Mouse (Mus musculus): ENCODE results near the gene Gls.

The Gls gene

DNA sequence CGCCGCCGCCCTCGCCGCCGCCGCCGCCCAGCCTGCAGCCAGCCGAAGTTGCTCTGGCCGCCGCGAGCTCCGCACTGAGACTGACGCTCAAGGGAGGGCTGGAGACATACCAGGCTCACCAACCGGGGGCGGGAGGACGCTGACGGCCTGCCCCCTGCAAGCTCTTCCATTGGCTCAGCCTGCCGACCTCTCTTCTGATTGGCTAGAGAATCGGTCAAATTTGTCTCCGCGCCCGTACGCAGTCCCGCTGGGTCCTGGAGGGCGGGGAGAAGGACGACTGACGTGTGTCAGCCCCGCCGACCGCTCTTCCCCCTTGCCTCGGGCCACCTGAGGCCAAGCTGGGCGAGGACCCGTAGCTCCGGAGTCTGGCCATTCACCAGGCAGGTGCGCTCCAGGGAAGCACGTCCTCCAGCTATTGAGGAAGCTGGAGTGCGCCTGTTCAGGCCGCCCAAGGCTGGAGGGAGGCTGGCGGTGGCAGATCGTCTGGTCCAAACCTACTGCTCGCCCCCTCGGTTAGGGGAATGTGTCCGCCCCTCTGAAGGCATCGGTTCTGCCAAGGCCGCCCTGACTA, at the start of gene Gls:
TSS of gene Gls (minus strand) at position 90 of the 571 bp plus-strand sequence.
- peak; percentile 97 for DNase-seq (ENCODE audit: low read depth)

DNA sequence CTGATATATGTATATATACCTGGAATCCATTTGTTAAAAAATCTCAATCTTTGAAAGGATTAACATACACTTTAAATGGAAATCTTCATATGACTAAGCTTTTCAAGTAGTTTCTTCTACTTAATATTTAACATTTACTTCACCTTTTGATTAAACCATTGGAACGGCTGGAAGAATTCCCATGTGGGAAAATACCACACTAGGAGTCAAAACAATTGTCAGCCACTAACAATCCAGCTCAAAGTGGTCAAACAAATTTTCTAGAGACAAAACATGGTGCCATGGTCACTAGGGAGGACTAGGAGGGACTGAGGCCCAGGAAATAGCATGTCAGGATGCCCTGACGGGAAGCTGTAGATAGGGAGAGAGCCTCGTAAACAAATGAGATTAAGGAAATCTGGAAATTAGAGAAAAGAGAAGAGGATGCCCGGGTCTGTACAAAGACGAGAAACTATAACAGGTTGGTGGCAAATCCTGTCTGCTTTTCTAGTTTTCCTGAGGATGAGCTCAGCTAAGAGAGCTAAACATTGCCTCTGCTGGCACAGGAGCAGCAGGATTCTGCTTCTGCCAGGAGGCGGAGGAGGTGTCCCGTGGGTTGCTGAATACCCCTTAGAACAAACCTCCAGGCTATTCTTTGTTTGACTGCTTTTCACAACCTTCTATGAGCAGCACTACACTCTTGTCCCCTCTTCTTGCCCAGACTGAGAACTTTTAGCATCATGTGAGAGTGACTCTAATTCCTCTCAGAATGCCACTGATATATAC, 47.0 kb upstream of the Gls start:
- no peak for DNase-seq (ENCODE audit: low read depth)

DNA sequence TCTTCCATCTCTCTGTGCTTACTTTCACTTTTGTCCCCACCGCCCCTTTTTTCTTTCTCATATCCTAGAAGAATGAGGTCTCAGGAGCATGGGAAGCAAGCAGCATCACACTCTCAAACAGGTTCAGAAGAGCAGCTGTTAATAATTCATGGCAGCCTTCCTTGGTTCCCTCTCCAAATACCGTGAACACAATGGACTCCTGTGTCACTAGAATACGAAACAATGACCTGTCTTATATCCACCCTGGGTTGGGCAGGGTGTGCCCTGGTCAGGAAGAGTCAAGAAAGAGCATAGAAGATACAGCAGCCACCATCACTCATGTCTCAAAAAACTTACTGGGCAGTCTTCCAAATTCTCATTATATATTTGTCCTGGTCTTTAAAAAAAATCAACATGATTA, 46.3 kb upstream of the Gls start:
- no peak for DNase-seq (ENCODE audit: low read depth)

DNA sequence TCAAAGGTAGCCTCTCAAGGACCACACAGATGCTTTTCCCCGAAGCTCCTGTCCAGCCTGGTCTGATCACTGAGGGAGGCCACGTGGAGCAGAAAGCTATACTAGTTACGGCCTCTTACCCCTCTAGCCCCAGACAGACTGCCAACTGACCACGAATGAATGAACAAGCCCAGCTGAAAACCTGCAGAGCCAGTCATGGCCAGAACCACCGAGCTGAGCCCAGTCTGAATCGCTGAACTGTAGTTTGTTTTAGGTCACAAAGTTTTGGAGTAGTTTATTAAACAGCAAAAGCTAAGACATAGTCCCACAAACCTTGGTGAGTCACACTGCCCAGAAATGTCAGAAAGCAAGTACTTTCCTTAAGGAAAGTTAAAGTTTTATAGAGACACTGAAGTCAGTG, 45.0 kb upstream of the Gls start:
- DNase-seq (ENCODE audit: low read depth) = no peak

DNA sequence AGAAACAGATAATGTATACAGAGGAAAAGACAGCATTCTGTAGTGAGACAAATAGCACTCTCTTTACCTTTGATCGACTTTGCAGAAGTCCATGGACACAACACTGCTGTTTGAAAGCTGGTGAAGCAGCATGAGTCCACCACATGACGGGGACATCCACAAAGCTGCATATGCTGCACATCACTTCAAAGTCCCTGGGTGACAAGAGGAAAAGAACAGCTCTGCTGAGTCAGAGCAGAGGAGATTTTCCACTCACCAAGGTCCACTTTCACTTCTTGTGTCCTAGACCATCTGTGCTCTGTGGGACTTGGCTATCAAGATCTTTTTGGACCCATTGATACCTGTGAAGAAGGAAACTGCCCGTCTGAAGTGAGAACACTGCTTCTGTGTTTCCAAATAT, 41.2 kb upstream of the Gls start:
- no peak for DNase-seq (ENCODE audit: low read depth)

DNA sequence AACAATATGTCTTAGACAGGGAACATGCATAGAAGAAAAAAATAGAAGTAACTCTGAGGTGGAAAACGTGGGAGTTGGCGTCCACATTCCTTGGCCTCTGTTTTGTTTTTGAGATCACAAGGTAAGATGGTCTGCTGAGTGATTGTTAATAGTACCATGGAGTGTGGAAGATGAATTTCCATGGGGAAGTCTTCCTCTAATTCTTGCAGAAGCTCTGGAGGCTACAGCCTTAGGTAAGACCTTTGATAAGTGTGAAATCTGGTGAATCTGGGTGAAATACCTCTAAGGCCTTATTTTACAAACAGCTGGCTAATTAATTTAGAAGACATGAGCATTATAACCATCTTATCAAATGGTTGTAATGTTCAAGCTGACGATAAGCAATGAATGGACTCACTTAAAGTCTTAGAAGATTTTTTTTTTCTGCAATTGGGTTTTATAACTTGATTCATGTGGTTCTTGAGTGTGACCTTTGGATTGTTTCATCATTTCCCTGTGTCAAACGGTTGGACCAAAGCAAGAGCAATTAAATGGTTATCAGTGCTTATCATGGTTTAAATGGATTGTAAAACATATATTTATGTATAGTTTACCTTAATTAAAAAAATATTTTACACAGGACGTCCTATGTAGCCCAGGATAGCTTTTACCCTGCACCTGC, 39.1 kb upstream of the Gls start:
- no peak for DNase-seq (ENCODE audit: low read depth)

DNA sequence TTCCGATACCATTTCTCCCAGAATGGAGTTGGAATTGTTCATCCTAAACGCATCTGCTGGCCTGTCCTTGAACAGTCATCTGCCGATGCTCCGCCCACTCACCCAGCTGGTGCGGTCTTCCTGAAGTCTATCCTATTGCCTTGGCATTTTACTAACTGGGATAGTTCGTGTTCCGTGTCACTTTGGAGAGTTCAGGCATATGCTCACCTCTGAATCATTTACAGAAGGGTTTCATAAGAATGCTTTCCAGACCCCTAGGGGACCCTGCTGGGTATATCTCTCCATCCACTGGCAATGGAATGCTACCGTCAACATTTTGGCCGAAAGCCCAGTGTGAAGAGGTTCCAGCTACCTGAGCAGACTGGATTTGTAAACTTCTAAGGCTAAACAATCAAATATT, 37.3 kb upstream of the Gls start:
- no peak for DNase-seq (ENCODE audit: low read depth)

DNA sequence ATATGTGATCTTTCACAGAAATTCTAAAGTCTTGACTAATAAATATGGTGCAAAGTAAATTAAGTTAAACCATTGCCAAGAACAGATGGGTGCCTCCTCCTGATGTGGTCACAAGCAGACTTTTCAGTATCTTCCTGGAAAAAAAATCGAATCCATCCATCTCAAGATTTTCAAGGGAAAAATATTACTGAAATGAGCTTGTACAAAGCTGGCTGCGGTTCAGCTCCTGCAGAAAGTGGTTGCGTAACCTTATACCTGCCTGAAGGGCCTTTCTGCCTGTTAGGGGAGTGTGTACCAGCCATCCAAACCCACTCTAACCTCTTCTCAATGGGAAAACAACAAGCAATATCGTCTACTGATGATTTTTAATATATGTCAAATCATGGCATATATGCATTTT, 36.6 kb upstream of the Gls start:
- DNase-seq (ENCODE audit: low read depth) = no peak

DNA sequence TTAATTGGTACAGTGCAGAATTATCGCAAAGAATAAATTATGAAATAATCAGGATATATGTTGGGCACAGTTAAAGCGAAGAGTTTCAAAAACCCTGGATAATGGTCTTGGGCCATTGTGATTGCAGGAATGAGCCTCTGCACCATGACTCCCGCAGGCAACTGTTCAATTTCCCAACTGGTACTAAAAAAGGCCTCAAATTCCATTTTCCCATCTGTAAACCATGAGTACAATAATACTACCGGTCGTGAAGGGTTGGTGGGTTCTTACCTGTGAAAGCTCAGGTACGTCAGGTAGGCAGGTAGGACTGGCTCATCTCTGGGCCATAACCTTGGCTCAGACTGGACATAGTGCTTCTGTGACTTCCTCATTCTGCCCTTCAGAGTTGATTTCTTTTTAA, 35.0 kb upstream of the Gls start:
- DNase-seq (ENCODE audit: low read depth) = no peak

DNA sequence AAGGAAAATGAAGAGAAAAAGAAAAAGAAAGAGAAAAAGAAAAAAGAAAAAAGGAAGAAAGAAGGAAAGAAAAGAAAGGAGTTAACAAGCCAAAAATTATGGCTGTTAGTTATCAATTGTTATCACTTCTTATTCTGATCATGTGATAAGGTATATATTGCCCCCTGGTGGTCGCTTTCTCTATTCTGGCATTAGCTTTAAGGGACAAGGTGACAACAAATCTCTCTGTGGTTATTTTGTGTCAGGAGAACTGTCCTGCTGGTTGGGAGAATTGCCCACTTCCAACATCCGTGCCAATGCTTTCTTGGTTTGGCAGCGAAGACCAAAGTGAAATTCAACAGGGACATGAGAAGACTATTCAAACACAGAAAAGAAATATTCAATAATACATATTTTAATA, 34.6 kb upstream of the Gls start:
- DNase-seq (ENCODE audit: low read depth) = peak; percentile 83

DNA sequence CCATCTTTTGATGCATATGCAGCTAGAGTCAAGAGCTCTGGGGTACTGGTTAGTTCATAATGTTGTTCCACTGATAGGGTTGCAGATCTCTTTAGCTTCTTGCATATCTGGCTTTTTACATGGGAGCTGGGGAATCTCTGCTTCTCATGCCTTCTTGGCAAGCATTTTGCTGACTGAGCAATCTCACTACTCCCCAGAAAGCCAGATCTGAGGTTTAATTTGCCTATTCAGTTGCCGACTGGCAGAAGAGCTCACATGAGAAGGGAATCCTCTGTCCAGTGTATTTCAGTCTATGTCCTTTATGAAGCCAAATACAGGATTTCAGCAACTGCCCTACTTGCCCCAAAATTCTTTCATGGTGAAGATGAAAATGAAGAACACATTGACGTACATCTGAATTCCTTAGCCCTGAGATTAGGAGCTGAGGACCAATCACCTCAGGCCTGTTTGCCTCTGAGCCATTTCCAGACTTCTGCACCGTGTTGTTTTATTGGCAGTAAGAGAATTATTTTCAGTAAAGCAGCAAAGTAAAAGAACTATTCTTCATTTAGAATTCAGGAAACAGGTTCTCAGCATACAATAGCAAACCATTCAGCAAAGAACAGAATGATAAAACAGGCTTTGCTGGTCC, 33.0 kb upstream of the Gls start:
- no peak for DNase-seq (ENCODE audit: low read depth)

DNA sequence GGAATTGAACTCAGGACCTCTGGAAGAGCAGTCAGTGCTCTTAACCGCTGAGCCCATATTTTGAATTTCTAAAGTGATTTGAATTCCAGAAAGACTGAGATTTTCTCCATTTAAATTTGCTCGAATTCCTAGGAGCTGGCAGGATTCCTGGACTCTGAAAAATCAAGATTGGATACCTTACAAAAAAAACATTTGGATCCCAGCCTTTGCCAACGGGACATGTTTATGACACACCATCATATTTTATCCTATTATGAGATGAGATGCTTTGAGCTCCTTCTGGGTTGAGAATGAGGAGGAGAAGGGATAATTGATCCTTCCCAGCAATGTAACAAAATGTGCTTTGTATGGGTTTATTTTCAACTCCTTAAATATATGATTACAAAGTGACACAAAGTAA, 31.3 kb upstream of the Gls start:
- DNase-seq (ENCODE audit: low read depth) = no peak

DNA sequence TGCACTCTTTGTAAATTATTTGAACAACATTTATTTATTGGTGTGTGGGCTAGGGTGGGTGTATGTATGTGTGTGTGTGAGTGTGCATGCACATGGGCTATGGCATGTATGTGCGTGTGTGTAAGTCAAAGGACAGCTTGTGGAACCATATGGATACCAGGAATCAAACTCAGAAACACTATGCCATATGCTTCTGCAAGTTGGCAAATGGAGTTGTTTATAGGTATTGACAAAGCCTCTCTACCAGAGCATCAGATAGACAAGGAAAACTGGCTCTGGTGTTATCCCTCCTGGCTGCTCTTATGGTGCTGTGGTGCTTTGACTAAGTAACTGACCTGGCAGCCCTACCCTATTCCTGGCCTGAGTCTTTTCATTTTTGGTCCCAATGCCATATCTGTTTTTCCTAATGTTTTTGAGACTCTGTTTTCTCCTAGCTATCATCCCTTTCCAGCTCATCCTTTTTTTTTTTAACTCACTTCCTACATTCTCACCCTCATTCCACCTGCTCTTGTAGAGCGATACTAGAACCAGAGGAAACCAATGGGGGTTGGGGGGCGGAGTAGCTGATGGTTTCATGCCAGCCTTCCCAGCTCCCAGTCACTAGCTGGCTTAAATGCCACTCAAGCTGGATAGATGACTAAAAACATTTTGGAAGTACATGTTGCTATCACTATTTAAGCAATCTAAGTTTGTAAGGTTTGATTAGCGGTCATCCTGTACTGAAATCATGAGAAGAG, 27.5 kb upstream of the Gls start:
- DNase-seq (ENCODE audit: low read depth) = no peak

DNA sequence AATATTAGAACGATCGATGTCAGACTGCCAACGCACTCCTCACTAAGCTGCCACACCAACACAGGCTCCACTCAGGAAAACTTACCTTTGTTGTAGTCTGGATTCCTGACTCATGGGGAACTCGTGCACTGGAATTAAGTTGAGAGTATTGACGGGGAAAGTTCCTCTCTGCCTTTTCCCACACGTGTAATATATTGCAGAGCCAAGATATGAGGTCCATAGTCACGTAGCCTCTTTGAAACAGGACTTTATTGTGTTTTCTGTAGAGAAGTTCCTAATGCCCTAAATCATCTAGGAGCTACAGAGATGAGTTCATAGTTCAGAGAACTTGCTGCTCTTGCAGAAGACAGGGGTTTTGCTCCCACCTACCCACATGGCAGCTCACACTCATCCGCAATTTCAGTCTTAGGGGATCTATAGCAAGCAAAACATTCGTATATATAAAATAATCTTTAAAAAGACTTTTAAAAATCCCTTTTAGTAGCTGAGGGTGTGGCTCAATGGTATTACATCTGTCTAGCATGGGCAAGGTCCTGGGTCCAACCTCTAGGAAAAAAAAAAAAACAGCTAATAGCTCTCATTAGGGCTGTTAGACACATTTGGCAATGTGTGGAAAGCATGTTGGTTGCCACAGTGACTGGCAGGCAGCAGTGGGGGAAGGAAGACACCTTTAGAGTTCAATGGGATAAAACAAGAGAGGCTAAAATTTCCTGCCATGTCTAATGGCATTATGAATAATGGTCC, 25.1 kb upstream of the Gls start:
- no peak for DNase-seq (ENCODE audit: low read depth)

DNA sequence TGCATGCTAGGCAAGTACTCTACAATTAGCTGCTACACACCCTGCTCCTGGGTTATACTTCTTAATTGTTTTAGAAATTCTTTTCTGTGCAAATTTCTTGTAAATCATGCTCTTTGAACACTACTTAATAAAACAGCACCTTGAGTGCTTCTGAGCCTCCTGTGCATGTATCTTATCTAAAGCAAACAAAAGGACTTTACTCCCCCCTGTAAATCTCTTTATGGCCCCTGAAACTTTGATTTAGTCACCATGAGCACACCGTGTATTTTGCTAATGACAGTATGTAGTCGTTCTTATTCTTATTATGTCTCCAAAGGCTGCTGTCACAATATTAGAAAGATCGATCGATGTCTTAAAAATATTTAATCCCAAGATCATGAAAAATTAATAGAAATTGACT, 23.9 kb upstream of the Gls start:
- DNase-seq (ENCODE audit: low read depth) = no peak

DNA sequence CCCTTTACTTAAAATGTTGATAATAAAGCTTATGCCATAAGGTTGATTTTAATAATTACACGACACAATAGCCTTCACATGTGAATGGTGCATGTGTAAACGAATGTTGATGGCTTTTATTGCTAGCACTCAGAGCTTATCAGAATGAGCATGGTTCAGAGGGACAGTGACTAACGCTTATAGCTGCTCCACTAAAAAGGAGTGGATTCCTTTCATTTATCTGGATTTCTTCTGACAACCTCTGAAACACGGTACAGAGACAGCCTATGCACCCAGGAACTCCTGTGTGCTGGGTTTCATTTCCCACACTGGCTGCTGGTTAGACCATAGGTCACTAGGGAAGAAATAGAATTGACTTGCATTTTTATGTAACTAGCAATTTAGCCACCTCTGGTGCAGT, 23.2 kb upstream of the Gls start:
- DNase-seq (ENCODE audit: low read depth) = no peak

DNA sequence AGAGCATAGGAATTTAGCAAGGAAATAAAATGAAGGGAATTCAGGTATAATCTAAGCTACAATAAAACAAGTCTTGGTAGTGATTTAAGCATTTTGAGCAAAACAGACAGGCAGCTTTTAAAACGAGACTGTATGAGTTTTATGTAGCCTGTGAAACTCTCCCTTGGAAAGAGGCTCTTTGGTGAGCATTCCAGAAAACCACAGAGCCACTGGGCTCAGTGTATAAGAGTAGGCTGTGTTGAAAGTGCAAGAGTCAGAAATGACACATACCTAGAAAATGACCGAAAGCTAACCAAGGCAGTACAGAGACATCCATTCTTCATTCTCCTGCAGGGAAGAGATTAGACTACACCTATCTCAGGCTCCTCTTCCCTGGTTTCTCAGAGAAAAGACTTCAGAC, 21.4 kb upstream of the Gls start:
- no peak for DNase-seq (ENCODE audit: low read depth)

DNA sequence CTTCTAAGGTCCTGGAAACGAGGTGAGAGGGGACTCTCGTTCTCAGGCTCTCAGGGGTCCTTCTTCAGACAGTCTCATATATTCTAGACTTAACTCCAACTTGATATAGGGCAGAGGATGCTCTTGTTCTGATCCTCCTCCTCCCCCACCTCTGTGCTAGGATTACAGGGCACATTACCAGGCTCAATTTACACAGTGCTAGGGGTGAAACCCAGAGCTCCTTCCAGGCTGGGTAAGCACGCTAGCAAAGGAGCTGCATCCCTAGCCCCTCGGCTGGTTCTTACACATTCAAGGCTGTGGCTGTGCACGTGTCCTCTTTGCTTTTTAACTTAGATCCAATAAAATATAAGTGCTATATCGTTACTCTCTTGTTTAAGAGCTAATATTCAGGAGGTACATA, 20.4 kb upstream of the Gls start:
- DNase-seq (ENCODE audit: low read depth) = no peak

DNA sequence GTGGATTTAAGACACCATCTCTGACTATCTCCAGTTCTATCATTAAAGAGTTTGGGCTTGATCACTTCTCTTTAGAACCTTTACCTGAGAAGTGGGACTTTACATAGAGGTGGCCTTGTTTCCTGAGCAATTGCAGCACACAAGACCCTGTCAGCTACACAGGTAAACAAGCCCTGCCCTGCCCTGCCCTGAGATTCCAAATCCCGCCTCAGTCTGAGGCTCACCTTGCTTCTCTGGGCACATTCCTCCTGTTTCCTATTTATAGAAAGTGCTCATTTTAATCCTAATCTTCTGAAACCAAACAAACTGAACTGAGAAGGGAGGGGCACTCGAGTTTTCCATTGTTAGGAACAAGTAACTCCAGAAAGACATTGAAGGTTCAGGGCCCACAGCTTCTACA, 19.4 kb upstream of the Gls start:
- no peak for DNase-seq (ENCODE audit: low read depth)

DNA sequence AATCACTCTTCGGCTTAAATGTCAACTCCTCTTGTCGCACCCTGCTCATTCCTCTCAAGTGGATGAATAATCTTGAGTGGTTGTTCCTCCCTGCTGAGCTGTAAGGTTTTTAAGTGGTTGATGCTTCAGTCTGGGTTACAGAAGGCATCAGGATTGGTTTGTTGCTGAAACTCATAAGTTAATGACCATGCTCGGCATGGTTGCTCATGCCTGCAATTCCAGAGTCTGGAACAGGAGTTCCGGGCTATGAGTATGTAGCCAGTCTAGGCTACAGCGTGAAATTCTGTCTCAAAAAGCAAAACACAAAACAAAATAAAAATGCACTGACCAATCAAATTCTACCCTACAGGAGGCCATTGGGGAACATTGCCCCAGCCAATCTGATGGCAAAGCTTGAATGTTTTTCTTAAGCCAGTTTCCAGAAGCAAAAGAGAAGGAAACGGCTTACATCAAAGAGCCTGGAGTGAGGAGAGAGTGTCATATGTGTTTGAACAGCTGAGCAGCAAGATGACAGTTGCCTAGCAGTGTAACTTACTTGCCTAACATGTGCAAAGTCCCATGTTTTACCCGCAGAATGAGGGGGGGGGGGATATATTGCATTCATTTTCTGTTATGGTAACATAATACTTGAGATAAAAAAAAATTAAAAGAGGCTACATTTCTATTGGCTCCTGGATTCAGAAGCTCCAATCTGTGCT, 18.2 kb upstream of the Gls start:
- DNase-seq (ENCODE audit: low read depth) = no peak

DNA sequence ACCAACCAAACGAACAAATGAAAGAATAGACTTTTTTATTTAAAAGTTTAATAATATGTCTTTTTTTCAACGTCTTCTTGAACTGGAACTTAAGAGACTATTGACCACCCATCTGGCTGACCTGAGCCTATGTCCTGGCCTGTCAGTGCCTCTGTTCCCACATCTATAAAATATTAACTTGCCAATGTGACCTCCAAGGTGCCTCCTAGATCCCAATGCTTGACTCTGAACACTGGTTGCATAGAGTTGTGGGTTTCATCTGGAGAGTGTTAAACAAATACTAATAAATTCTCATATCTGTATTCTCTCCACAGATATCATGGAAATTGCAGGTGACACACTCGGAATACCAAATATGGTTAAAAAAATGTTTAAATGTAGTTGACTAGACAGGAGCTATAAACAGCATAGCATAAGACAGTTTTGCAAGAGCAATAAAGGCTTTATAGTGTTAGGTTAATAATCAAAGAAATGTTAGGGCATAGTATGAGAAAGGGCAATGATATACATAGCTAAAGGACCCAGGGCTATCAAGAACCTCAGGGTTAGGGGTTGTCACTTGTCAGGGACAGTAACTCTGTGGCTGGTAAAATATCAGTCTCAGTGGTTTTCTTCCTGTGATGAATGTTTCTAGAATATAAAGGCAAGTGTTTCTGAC, 16.0 kb upstream of the Gls start:
- no peak for DNase-seq (ENCODE audit: low read depth)

Measured in naive thymus-derived CD4-positive, alpha-beta T cell, adult 2 months (primary cell).